Mouse (Mus musculus) CD4-positive helper T cell, adult 2 months (primary cell): ENCODE measurements around the gene Mpst.
A peak's percentile ranks its signal among the peaks of the same experiment; 100 is the strongest.

Experiments used
- DNase-seq: peaks from one replicate; pipeline ENCODE4 v3.0.0-alpha.2; 2012; ENCODE audit warnings: low read depth, missing footprints, low spot score

Mpst gene

GRCm38 (mm10) chr15:78403896-78404295, 2.3 kb upstream of the Mpst start:
- no peak for DNase-seq

- DNase-seq: no peak
Measured at GRCm38 (mm10) chr15:78405098-78405497, 1.1 kb upstream of the Mpst start.

- DNase-seq: peak; percentile 77
Measured at GRCm38 (mm10) chr15:78405517-78406211, 552 bp upstream of the Mpst start, which contains the start of gene Tst. TSS of gene Tst (minus strand) at chr15:78405907.

- no peak for DNase-seq
Measured at GRCm38 (mm10) chr15:78409570-78410052, 3.4 kb downstream of the Mpst start.

GRCm38 (mm10) chr15:78413083-78413718, 7.0 kb downstream of the Mpst start:
- DNase-seq: no peak

- no peak for DNase-seq
Measured at GRCm38 (mm10) chr15:78413719-78414117, 7.5 kb downstream of the Mpst start.

GRCm38 (mm10) chr15:78414157-78414556, 7.9 kb downstream of the Mpst start:
- DNase-seq: no peak

GRCm38 (mm10) chr15:78416937-78417336, 10.7 kb downstream of the Mpst start:
- DNase-seq: no peak

GRCm38 (mm10) chr15:78420395-78420794, 14.2 kb downstream of the Mpst start:
- no peak for DNase-seq

- DNase-seq: peak; percentile 85
Measured at GRCm38 (mm10) chr15:78422046-78422956, 16.1 kb downstream of the Mpst start.

GRCm38 (mm10) chr15:78424507-78424906, 18.3 kb downstream of the Mpst start:
- DNase-seq: no peak

- DNase-seq: no peak
Measured at GRCm38 (mm10) chr15:78425230-78425629, 19.0 kb downstream of the Mpst start.

- DNase-seq: peak; percentile 43
Measured at GRCm38 (mm10) chr15:78428391-78429138, 22.3 kb downstream of the Mpst start, which contains the start of gene Kctd17. TSS of gene Kctd17 (plus strand) at chr15:78428564.

- no peak for DNase-seq
Measured at GRCm38 (mm10) chr15:78429139-78429459, 22.9 kb downstream of the Mpst start.

- no peak for DNase-seq
Measured at GRCm38 (mm10) chr15:78429871-78430622, 23.8 kb downstream of the Mpst start.

GRCm38 (mm10) chr15:78430874-78431273, 24.7 kb downstream of the Mpst start:
- DNase-seq: no peak

GRCm38 (mm10) chr15:78431541-78432121, 25.4 kb downstream of the Mpst start:
- DNase-seq: no peak

GRCm38 (mm10) chr15:78434896-78435520, 28.8 kb downstream of the Mpst start:
- DNase-seq: no peak

GRCm38 (mm10) chr15:78435681-78436080, 29.5 kb downstream of the Mpst start:
- DNase-seq: no peak
